Mouse (Mus musculus): ENCODE results near the gene B4galt4. TPM values are rescaled to one million over a fixed set of nuclear protein-coding genes. Genes with fewer than 3 reads are reported as not detected.

Gene B4galt4
- total and polyA plus RNA-seq, 3 experiments = not detected

- H3K9me3 ChIP-seq (replicated peaks; ENCODE audit: low read length) = peaks cover 4% of the 10 kb centered on the region
- dilution Hi-C loops (cut with MboI; ENCODE audit: extremely low pct_ligation_motif_present, extremely low pct_unique_long_range_greater_than_20kb, low sequenced_read_pairs) (no loop called here), in situ Hi-C loops (cut with MboI; ENCODE audit: low pct_ligation_motif_present, low pct_unique_long_range_greater_than_20kb, low sequenced_read_pairs) (no loop called here)
- H3K4me2 ChIP-seq (ENCODE audit: insufficient read depth, low read depth, poor library complexity, severe bottlenecking) = no peak overlapping the region
- H3K9ac ChIP-seq (ENCODE audit: insufficient read depth, low read depth) = no peak overlapping the region
- no peak overlapping the region for H3K27ac ChIP-seq (ENCODE audit: insufficient read depth, low read depth)
- H3K4me3 ChIP-seq (replicated peaks in 1 of 3; ENCODE audit: low read depth in 2 of 3, low read length in 2 of 3, poor library complexity in 1 of 3) = no peak overlapping the region
- TF ChIP-seq CHD1 (IDR thresholded peaks at IDR 0.05; ENCODE audit: low read depth, low read length) (no peak), JUN (IDR thresholded peaks at IDR 0.05; ENCODE audit: insufficient read depth, low read depth, low read length) (no peak)
- DNase-seq (ENCODE audit: extremely low read depth) = no peak
- no peaks in the 10 kb centered on the region for H3K36me3 ChIP-seq (replicated peaks in 1 of 2; ENCODE audit: control insufficient read depth in 1 of 2, insufficient read depth in 1 of 2, low read length in 1 of 2)
- no peaks in the 10 kb centered on the region for H3K79me2 ChIP-seq (replicated peaks; ENCODE audit: control insufficient read depth, extremely low read depth, insufficient read depth, poor library complexity, severe bottlenecking)
- H3K27me3 ChIP-seq (replicated peaks) = no peaks in the 10 kb centered on the region
- H3K4me1 ChIP-seq (ENCODE audit: control insufficient read depth in 1 of 2, insufficient read depth in 2 of 2) = no peaks in the 10 kb centered on the region
Measured at GRCm38 (mm10) chr16:38741204-38741903, 710 bp upstream of the B4galt4 start.

GRCm38 (mm10) chr16:38742659-38743131 lies 631 bp downstream of the B4galt4 start:
- dilution Hi-C loops (cut with MboI; ENCODE audit: extremely low pct_ligation_motif_present, extremely low pct_unique_long_range_greater_than_20kb, low sequenced_read_pairs) = no loop called here
- TF ChIP-seq CHD1 (IDR thresholded peaks at IDR 0.05; ENCODE audit: low read depth, low read length) (no peak), ELF1 (IDR thresholded peaks at IDR 0.05; ENCODE audit: low read depth, low read length) (no peak), ZNF384 (IDR thresholded peaks at IDR 0.05; ENCODE audit: low read depth, low read length) (no peak), RAD21 (IDR thresholded peaks at IDR 0.05; ENCODE audit: low read depth, low read length) (no peak), NELFE (IDR thresholded peaks at IDR 0.05; ENCODE audit: low read depth, low read length) (no peak), MAX (IDR thresholded peaks at IDR 0.05; ENCODE audit: low read length) (no peak), EP300 (IDR thresholded peaks at IDR 0.05; ENCODE audit: low read length) (no peak), MAFK (IDR thresholded peaks at IDR 0.05; ENCODE audit: insufficient replicate concordance, low read length) (no peak), SIN3A (IDR thresholded peaks at IDR 0.05; ENCODE audit: low read length) (no peak), CTCF (conservative IDR thresholded peaks at IDR 0.05 in 1 of 2, IDR thresholded peaks at IDR 0.05 in 1 of 2; ENCODE audit: low read depth in 2 of 2, low read length in 2 of 2) (no peak), ETS1 (conservative IDR thresholded peaks at IDR 0.05; ENCODE audit: low read depth, low read length) (no peak), ZC3H11A (IDR thresholded peaks at IDR 0.05; ENCODE audit: low read depth, low read length) (no peak), TCF12 (IDR thresholded peaks at IDR 0.05; ENCODE audit: low read depth, low read length) (no peak), HCFC1 (IDR thresholded peaks at IDR 0.05; ENCODE audit: low read depth, low read length) (no peak), MAZ (IDR thresholded peaks at IDR 0.05; ENCODE audit: low read depth, low read length) (no peak), RCOR1 (conservative IDR thresholded peaks at IDR 0.05; ENCODE audit: low read depth, low read length) (no peak), ZKSCAN1 (IDR thresholded peaks at IDR 0.05; ENCODE audit: borderline replicate concordance, low read depth, low read length) (no peak)
- Histone ChIP-seq H3K4me3 (replicated peaks in 1 of 3; ENCODE audit: low read depth in 2 of 3, low read length in 2 of 3, poor library complexity in 1 of 3) (no peak overlapping the region), H3K9me3 (replicated peaks; ENCODE audit: low read length) (peaks cover 4% of the 10 kb centered on the region), H3K79me2 (replicated peaks; ENCODE audit: control insufficient read depth, extremely low read depth, insufficient read depth, poor library complexity, severe bottlenecking) (no peaks in the 10 kb centered on the region), H3K27ac (ENCODE audit: insufficient read depth, low read depth) (no peak overlapping the region), H3K4me1 (ENCODE audit: control insufficient read depth in 1 of 2, insufficient read depth in 2 of 2) (no peaks in the 10 kb centered on the region), H3K4me2 (ENCODE audit: insufficient read depth, low read depth, poor library complexity, severe bottlenecking) (no peak overlapping the region), H3K27me3 (replicated peaks) (no peaks in the 10 kb centered on the region), H3K9ac (ENCODE audit: insufficient read depth, low read depth) (no peak overlapping the region), H3K36me3 (replicated peaks in 1 of 2; ENCODE audit: control insufficient read depth in 1 of 2, insufficient read depth in 1 of 2, low read length in 1 of 2) (no peaks in the 10 kb centered on the region)
- in situ Hi-C loops (cut with MboI; ENCODE audit: low pct_ligation_motif_present, low pct_unique_long_range_greater_than_20kb, low sequenced_read_pairs) = no loop called here
- no peak for DNase-seq (ENCODE audit: extremely low read depth)

Data from CH12.LX (cell line).